Mouse (Mus musculus) kidney, adult 2 months (tissue): Measurements from ENCODE around the gene BC025920.

Experiments used
- CTCF ChIP-seq: fragments of 200-500 bp; conservative IDR thresholded peaks from 2 replicates; pipeline ENCODE4 v1.5.1; 2011; ENCODE audit warnings: low read depth, mild to moderate bottlenecking, control low read depth, low read length, moderate library complexity, mixed read lengths; ENCODE audit not compliant: insufficient read depth, insufficient read length
- POLR2A ChIP-seq: fragments of 200-500 bp; IDR thresholded peaks from one replicate; pipeline ENCODE4 v1.6.1; 2011; ENCODE audit warnings: low read depth, low read length, control low read depth

- TF ChIP-seq CTCF (no peak), POLR2A (no peak)
Measured at GRCm38 (mm10) chr10:81560719-81561459, 45.2 kb upstream of the BC025920 start.
